Mouse (Mus musculus): ENCODE measurements around the gene Cs. TPM values are rescaled to one million over a fixed set of nuclear protein-coding genes. Genes with fewer than 3 reads are reported as not detected.
A peak's percentile ranks its signal among the peaks of the same experiment; 100 is the strongest.

The Cs gene
- total and polyA plus RNA-seq, 2 experiments from 2014 or later = 285 to 311 TPM

- TF ChIP-seq CTCF (IDR thresholded peaks at IDR 0.05; ENCODE audit: low read depth) = peak; percentile 36
- Histone ChIP-seq H3K4me1 (ENCODE audit: insufficient read depth, low read length) (peaks cover 17% of the 10 kb centered on the region), H3K27ac (peak overlapping the region; percentile 98), H3K4me3 (ENCODE audit: low read length) (peak overlapping the region; percentile 96), H3K4me2 (ENCODE audit: low read depth, low read length) (peak overlapping the region; percentile 75), H3K9me3 (ENCODE audit: low read length) (no peaks in the 10 kb centered on the region), H3K27me3 (ENCODE audit: insufficient read depth, low read length) (no peaks in the 10 kb centered on the region), H3K36me3 (ENCODE audit: insufficient read depth, low read length) (peaks cover 22% of the 10 kb centered on the region), H3K9ac (replicated peaks; ENCODE audit: low read length) (peak overlapping the region; percentile 99)
- 0% methylated on average over 43 of the region's 47 CpGs for WGBS
- DNase-seq (ENCODE audit: low spot score) = peak; percentile 79
- ATAC-seq = peak; percentile 69
Observed at GRCm38 (mm10) chr10:128377222-128377939, 39.8 kb downstream of the Cs start.

GRCm38 (mm10) chr10:128377940-128378448, 40.5 kb downstream of the Cs start:
- ATAC-seq = no peak; the same call in 1 of the 2 replicates
- no peak for TF ChIP-seq CTCF (IDR thresholded peaks at IDR 0.05; ENCODE audit: low read depth)
- WGBS = 55% methylated on average over 14 of the region's 14 CpGs

GRCm38 (mm10) chr10:128378462-128378861, 40.9 kb downstream of the Cs start:
- ATAC-seq = no peak
- H3K27me3 ChIP-seq (ENCODE audit: insufficient read depth, low read length) = no peaks in the 10 kb centered on the region
- H3K9me3 ChIP-seq (ENCODE audit: low read length) = no peaks in the 10 kb centered on the region
- peak overlapping the region; percentile 99; the same call in 1 of the 2 replicates for H3K9ac ChIP-seq (replicated peaks; ENCODE audit: low read length)
- H3K4me1 ChIP-seq (ENCODE audit: insufficient read depth, low read length) = peaks cover 17% of the 10 kb centered on the region
- peak overlapping the region; percentile 75 for H3K4me2 ChIP-seq (ENCODE audit: low read depth, low read length)
- peaks cover 33% of the 10 kb centered on the region for H3K36me3 ChIP-seq (ENCODE audit: insufficient read depth, low read length)
- DNase-seq (ENCODE audit: low spot score) = no peak
- peak overlapping the region; percentile 96; the same call in 1 of the 2 replicates for H3K4me3 ChIP-seq (ENCODE audit: low read length)
- peak overlapping the region; percentile 98 for H3K27ac ChIP-seq
- no peak for TF ChIP-seq CTCF (IDR thresholded peaks at IDR 0.05; ENCODE audit: low read depth)
- WGBS = 39% methylated on average over 3 of the region's 3 CpGs

More at GRCm38 (mm10) chr10:128377940-128378448, 40.5 kb downstream of the Cs start:
- H3K9ac ChIP-seq (replicated peaks; ENCODE audit: low read length) = peak overlapping the region; percentile 99
- H3K27ac ChIP-seq = peak overlapping the region; percentile 98
- H3K4me3 ChIP-seq (ENCODE audit: low read length) = peak overlapping the region; percentile 96
- H3K27me3 ChIP-seq (ENCODE audit: insufficient read depth, low read length) = no peaks in the 10 kb centered on the region
- peak overlapping the region; percentile 75 for H3K4me2 ChIP-seq (ENCODE audit: low read depth, low read length)
- DNase-seq (ENCODE audit: low spot score) = no peak
- peaks cover 17% of the 10 kb centered on the region for H3K4me1 ChIP-seq (ENCODE audit: insufficient read depth, low read length)
- H3K36me3 ChIP-seq (ENCODE audit: insufficient read depth, low read length) = peaks cover 29% of the 10 kb centered on the region
- H3K9me3 ChIP-seq (ENCODE audit: low read length) = no peaks in the 10 kb centered on the region

- H3K4me1 ChIP-seq (ENCODE audit: insufficient read depth, low read length) = peaks cover 17% of the 10 kb centered on the region
- no peaks in the 10 kb centered on the region for H3K9me3 ChIP-seq (ENCODE audit: low read length)
- H3K4me3 ChIP-seq (ENCODE audit: low read length) = no peak overlapping the region
- no peak overlapping the region for H3K27ac ChIP-seq
- peaks cover 41% of the 10 kb centered on the region for H3K36me3 ChIP-seq (ENCODE audit: insufficient read depth, low read length)
- 93% methylated on average over 7 of the region's 7 CpGs for whole genome bisulfite sequencing
- DNase-seq (ENCODE audit: low spot score) (no peak), ATAC-seq (no peak)
- no peak overlapping the region for H3K4me2 ChIP-seq (ENCODE audit: low read depth, low read length)
- no peak for TF ChIP-seq CTCF (IDR thresholded peaks at IDR 0.05; ENCODE audit: low read depth)
- no peak overlapping the region; the same call in 1 of the 2 replicates for H3K9ac ChIP-seq (replicated peaks; ENCODE audit: low read length)
- no peaks in the 10 kb centered on the region for H3K27me3 ChIP-seq (ENCODE audit: insufficient read depth, low read length)
Observed at GRCm38 (mm10) chr10:128379260-128379659, 41.7 kb downstream of the Cs start.

GRCm38 (mm10) chr10:128380565-128380964, 43.0 kb downstream of the Cs start:
- no peak for DNase-seq (ENCODE audit: low spot score)
- Histone ChIP-seq H3K9ac (replicated peaks; ENCODE audit: low read length) (no peak overlapping the region), H3K4me2 (ENCODE audit: low read depth, low read length) (no peak overlapping the region), H3K27ac (no peak overlapping the region), H3K4me1 (ENCODE audit: insufficient read depth, low read length) (peaks cover 17% of the 10 kb centered on the region), H3K4me3 (ENCODE audit: low read length) (no peak overlapping the region), H3K9me3 (ENCODE audit: low read length) (no peaks in the 10 kb centered on the region), H3K36me3 (ENCODE audit: insufficient read depth, low read length) (peaks cover 50% of the 10 kb centered on the region), H3K27me3 (ENCODE audit: insufficient read depth, low read length) (no peaks in the 10 kb centered on the region)
- 86% methylated on average over 5 of the region's 5 CpGs for WGBS
- TF ChIP-seq CTCF (IDR thresholded peaks at IDR 0.05; ENCODE audit: low read depth) = no peak
- ATAC-seq = no peak

GRCm38 (mm10) chr10:128382482-128382881, 44.9 kb downstream of the Cs start:
- H3K27ac ChIP-seq = no peak overlapping the region
- H3K27me3 ChIP-seq (ENCODE audit: insufficient read depth, low read length) = no peaks in the 10 kb centered on the region
- no peaks in the 10 kb centered on the region for H3K9me3 ChIP-seq (ENCODE audit: low read length)
- H3K4me1 ChIP-seq (ENCODE audit: insufficient read depth, low read length) = peaks cover 10% of the 10 kb centered on the region
- no peak for TF ChIP-seq CTCF (IDR thresholded peaks at IDR 0.05; ENCODE audit: low read depth)
- no peak overlapping the region for H3K4me2 ChIP-seq (ENCODE audit: low read depth, low read length)
- DNase-seq (ENCODE audit: low spot score) (no peak), ATAC-seq (no peak)
- H3K36me3 ChIP-seq (ENCODE audit: insufficient read depth, low read length) = peaks cover 69% of the 10 kb centered on the region
- H3K4me3 ChIP-seq (ENCODE audit: low read length) = no peak overlapping the region
- H3K9ac ChIP-seq (replicated peaks; ENCODE audit: low read length) = no peak overlapping the region
- WGBS = 86% methylated on average over 8 of the region's 8 CpGs

- Histone ChIP-seq H3K36me3 (ENCODE audit: insufficient read depth, low read length) (peaks cover 91% of the 10 kb centered on the region), H3K4me2 (ENCODE audit: low read depth, low read length) (no peak overlapping the region), H3K9me3 (ENCODE audit: low read length) (no peaks in the 10 kb centered on the region), H3K4me1 (ENCODE audit: insufficient read depth, low read length) (no peaks in the 10 kb centered on the region), H3K27me3 (ENCODE audit: insufficient read depth, low read length) (no peaks in the 10 kb centered on the region), H3K27ac (no peak overlapping the region), H3K9ac (replicated peaks; ENCODE audit: low read length) (no peak overlapping the region), H3K4me3 (ENCODE audit: low read length) (no peak overlapping the region)
- DNase-seq (ENCODE audit: low spot score) (no peak), ATAC-seq (0 out of 2 replicates have a peak, but pooled peaks have one; percentile 6)
- WGBS = 90% methylated on average over 7 of the region's 7 CpGs
- TF ChIP-seq CTCF (IDR thresholded peaks at IDR 0.05; ENCODE audit: low read depth) = no peak
Observed at GRCm38 (mm10) chr10:128385902-128386301, 48.4 kb downstream of the Cs start.
